Mouse (Mus musculus): Measurements from ENCODE around the gene Cav2. TPM values are rescaled to one million over a fixed set of nuclear protein-coding genes. Genes with fewer than 3 reads are reported as not detected.

The Cav2 gene
- polyA plus RNA-seq, 2 experiments, result 7.6 to 18.6 TPM

DNA sequence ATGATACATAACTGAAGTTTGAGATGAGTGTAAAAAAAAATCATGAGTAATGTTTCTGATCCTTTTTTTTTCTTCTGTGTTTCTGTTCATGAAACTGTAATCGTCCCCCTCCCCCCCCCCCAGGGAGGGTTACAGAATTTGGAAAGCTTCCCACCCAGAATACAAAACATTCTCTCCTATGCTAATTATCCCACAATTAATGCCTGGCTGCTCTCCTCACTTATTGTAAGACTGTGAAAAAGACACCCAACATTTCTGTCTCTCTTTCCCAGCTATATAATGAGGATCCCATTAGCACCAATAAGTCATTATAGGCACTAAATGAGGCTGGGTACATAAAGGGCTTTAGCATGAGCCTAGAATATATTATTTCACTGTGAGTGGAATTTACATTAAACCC, 32.7 kb upstream of the Cav2 start:
- no peak for TF ChIP-seq POLR2A (IDR thresholded peaks at IDR 0.05; ENCODE audit: borderline replicate concordance, extremely low read depth, insufficient read depth, insufficient read length)
- no peak for DNase-seq (ENCODE audit: low spot score)
- H3K4me1 ChIP-seq (ENCODE audit: control insufficient read depth, insufficient read depth, low read length), result no peaks in the 10 kb centered on the region
- H3K4me3 ChIP-seq (replicated peaks; ENCODE audit: low read length), result no peak overlapping the region
- WGBS, result no CpG with 5 or more reads among the region's 1 CpGs
- H3K27me3 ChIP-seq (ENCODE audit: control insufficient read depth, insufficient read depth, low read length), result no peaks in the 10 kb centered on the region
- H3K36me3 ChIP-seq (ENCODE audit: control insufficient read depth, insufficient read depth, low read length), result no peaks in the 10 kb centered on the region
- no peak for ATAC-seq (ENCODE audit: low FRiP score, low read depth)
- H3K9ac ChIP-seq (ENCODE audit: low read depth, low read length, severe bottlenecking), result no peak overlapping the region
- no peaks in the 10 kb centered on the region for H3K9me3 ChIP-seq (ENCODE audit: control insufficient read depth, low read length)
- no peak overlapping the region for H3K27ac ChIP-seq (replicated peaks; ENCODE audit: low read depth, low read length)
- H3K4me2 ChIP-seq (replicated peaks; ENCODE audit: low read depth, low read length, severe bottlenecking), result no peak overlapping the region

DNA sequence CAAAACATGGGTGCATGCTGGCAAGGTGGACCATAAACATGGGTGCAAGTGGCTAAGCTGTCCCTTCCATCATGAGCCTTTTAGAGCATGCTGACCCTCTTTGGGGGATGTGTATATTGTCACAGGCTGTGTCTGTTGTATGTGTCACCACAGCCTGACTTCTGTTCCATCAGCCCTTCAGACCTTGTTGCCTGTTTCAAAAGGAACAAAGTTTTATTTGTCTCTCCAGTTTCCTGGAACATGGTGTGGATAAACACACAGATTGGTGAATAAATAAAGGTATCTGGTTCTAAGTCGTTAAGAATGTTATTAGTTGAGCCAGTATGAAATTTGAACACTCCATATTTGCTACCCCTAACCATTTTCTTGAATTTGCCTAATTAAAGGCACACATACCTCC, 29.0 kb upstream of the Cav2 start:
- no peak overlapping the region for H3K9ac ChIP-seq (ENCODE audit: low read depth, low read length, severe bottlenecking)
- H3K9me3 ChIP-seq (ENCODE audit: control insufficient read depth, low read length), result no peaks in the 10 kb centered on the region
- H3K4me3 ChIP-seq (replicated peaks; ENCODE audit: low read length), result no peak overlapping the region
- H3K4me2 ChIP-seq (replicated peaks; ENCODE audit: low read depth, low read length, severe bottlenecking), result no peak overlapping the region
- WGBS, result 34% methylated on average over 1 of the region's 1 CpGs
- ATAC-seq (ENCODE audit: low FRiP score, low read depth), result no peak
- H3K36me3 ChIP-seq (ENCODE audit: control insufficient read depth, insufficient read depth, low read length), result no peaks in the 10 kb centered on the region
- H3K27me3 ChIP-seq (ENCODE audit: control insufficient read depth, insufficient read depth, low read length), result no peaks in the 10 kb centered on the region
- DNase-seq (ENCODE audit: low spot score), result no peak
- TF ChIP-seq POLR2A (IDR thresholded peaks at IDR 0.05; ENCODE audit: borderline replicate concordance, extremely low read depth, insufficient read depth, insufficient read length), result no peak
- H3K27ac ChIP-seq (replicated peaks; ENCODE audit: low read depth, low read length), result no peak overlapping the region
- no peaks in the 10 kb centered on the region for H3K4me1 ChIP-seq (ENCODE audit: control insufficient read depth, insufficient read depth, low read length)

DNA sequence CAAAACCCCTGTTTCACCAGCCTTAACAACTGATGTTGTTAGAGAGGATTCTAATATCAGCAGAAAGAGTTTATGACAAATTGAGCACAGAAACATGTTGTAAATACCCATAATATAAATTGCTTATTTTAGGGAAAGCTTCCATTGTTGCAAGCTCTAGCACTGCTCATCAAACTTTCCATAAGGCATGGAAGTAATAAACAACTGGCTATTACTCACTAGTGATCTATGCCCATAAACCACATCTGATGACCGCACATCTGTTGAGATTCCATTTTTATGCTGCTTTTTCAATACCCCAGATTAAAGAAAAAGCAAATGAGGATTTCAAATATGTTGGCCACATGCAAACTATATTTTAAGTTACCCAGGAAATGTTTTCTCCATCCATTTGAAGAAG, 22.8 kb upstream of the Cav2 start:
- ATAC-seq (ENCODE audit: low FRiP score, low read depth) (no peak), DNase-seq (ENCODE audit: low spot score) (peak; percentile 13)
- no peaks in the 10 kb centered on the region for H3K36me3 ChIP-seq (ENCODE audit: control insufficient read depth, insufficient read depth, low read length)
- no peaks in the 10 kb centered on the region for H3K27me3 ChIP-seq (ENCODE audit: control insufficient read depth, insufficient read depth, low read length)
- H3K4me1 ChIP-seq (ENCODE audit: control insufficient read depth, insufficient read depth, low read length), result no peaks in the 10 kb centered on the region
- H3K9ac ChIP-seq (ENCODE audit: low read depth, low read length, severe bottlenecking), result no peak overlapping the region
- no peak overlapping the region for H3K4me2 ChIP-seq (replicated peaks; ENCODE audit: low read depth, low read length, severe bottlenecking)
- no peaks in the 10 kb centered on the region for H3K9me3 ChIP-seq (ENCODE audit: control insufficient read depth, low read length)
- no peak for TF ChIP-seq POLR2A (IDR thresholded peaks at IDR 0.05; ENCODE audit: borderline replicate concordance, extremely low read depth, insufficient read depth, insufficient read length)
- H3K4me3 ChIP-seq (replicated peaks; ENCODE audit: low read length), result no peak overlapping the region
- no peak overlapping the region for H3K27ac ChIP-seq (replicated peaks; ENCODE audit: low read depth, low read length)
- 52% methylated on average over 1 of the region's 1 CpGs for WGBS

DNA sequence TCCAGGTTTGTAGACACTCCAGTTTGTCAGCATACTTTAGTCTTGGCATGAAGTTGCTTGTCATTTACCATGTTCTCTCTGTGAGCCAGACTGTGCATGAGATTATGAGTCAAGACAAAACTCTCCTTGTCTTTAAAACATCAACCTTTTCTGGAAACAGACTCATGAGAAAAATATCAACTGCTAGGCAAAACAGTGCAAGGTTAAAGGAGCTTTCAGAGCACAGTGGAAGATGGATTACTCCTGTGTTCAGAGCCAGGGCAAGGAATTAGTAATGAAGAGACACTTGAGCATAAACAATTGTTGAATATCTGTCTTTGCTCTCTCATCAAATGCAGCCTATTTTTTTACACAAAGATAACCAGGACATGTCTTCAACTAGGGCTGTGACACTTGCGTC, 22.1 kb upstream of the Cav2 start:
- WGBS, result 96% methylated on average over 1 of the region's 1 CpGs
- H3K27me3 ChIP-seq (ENCODE audit: control insufficient read depth, insufficient read depth, low read length), result no peaks in the 10 kb centered on the region
- TF ChIP-seq POLR2A (IDR thresholded peaks at IDR 0.05; ENCODE audit: borderline replicate concordance, extremely low read depth, insufficient read depth, insufficient read length), result no peak
- DNase-seq (ENCODE audit: low spot score) (no peak), ATAC-seq (ENCODE audit: low FRiP score, low read depth) (no peak)
- no peaks in the 10 kb centered on the region for H3K9me3 ChIP-seq (ENCODE audit: control insufficient read depth, low read length)
- no peak overlapping the region for H3K4me2 ChIP-seq (replicated peaks; ENCODE audit: low read depth, low read length, severe bottlenecking)
- no peak overlapping the region for H3K4me3 ChIP-seq (replicated peaks; ENCODE audit: low read length)
- no peaks in the 10 kb centered on the region for H3K36me3 ChIP-seq (ENCODE audit: control insufficient read depth, insufficient read depth, low read length)
- H3K9ac ChIP-seq (ENCODE audit: low read depth, low read length, severe bottlenecking), result no peak overlapping the region
- no peaks in the 10 kb centered on the region for H3K4me1 ChIP-seq (ENCODE audit: control insufficient read depth, insufficient read depth, low read length)
- H3K27ac ChIP-seq (replicated peaks; ENCODE audit: low read depth, low read length), result no peak overlapping the region

DNA sequence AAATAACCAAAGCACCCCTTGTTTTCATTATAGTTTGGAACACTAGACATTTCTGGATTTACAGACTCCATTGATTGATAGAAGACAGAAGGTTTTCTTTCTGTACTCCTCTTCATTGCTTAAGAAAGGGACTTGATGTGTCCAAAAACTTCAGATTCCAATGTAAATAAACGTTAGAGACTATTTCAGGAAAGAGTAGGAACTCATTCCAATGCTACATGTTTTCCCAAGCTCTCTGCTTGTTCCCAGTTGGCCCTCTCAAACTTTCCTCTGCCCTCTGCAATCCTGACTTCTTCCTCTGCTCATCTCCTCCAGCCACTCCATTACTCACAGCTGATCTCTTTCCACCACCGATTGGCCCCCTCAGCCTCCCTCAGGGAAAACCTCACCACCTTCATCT, 18.2 kb upstream of the Cav2 start:
- 59% methylated on average over 2 of the region's 2 CpGs for WGBS
- no peak overlapping the region for H3K4me3 ChIP-seq (replicated peaks; ENCODE audit: low read length)
- no peak for ATAC-seq (ENCODE audit: low FRiP score, low read depth)
- H3K4me2 ChIP-seq (replicated peaks; ENCODE audit: low read depth, low read length, severe bottlenecking), result no peak overlapping the region
- H3K27me3 ChIP-seq (ENCODE audit: control insufficient read depth, insufficient read depth, low read length), result no peaks in the 10 kb centered on the region
- TF ChIP-seq POLR2A (IDR thresholded peaks at IDR 0.05; ENCODE audit: borderline replicate concordance, extremely low read depth, insufficient read depth, insufficient read length), result no peak
- H3K9ac ChIP-seq (ENCODE audit: low read depth, low read length, severe bottlenecking), result no peak overlapping the region
- DNase-seq (ENCODE audit: low spot score), result no peak
- H3K4me1 ChIP-seq (ENCODE audit: control insufficient read depth, insufficient read depth, low read length), result no peaks in the 10 kb centered on the region
- H3K27ac ChIP-seq (replicated peaks; ENCODE audit: low read depth, low read length), result no peak overlapping the region
- no peaks in the 10 kb centered on the region for H3K9me3 ChIP-seq (ENCODE audit: control insufficient read depth, low read length)
- H3K36me3 ChIP-seq (ENCODE audit: control insufficient read depth, insufficient read depth, low read length), result no peaks in the 10 kb centered on the region

DNA sequence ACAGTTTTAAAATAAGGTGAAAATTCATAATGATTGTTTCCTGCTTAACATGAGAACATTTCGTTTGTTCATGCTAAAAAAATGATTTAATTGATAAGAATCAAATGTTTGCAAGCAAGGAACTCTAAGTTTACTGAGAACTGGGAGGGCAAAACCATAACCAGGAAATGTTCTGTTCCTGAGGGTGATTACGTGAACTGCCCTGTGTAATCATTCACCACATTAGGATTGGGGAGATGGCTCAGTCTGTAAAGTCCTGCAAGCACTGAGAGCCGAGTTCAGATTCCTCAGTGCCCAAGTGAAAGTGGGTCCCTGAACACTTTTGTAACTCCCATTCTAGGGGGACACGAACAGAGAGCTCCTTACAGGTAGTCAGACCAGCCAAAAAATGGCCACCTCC, 15.9 kb upstream of the Cav2 start:
- H3K36me3 ChIP-seq (ENCODE audit: control insufficient read depth, insufficient read depth, low read length), result no peaks in the 10 kb centered on the region
- 69% methylated on average over 4 of the region's 4 CpGs for WGBS
- H3K9me3 ChIP-seq (ENCODE audit: control insufficient read depth, low read length), result no peaks in the 10 kb centered on the region
- no peak overlapping the region for H3K4me2 ChIP-seq (replicated peaks; ENCODE audit: low read depth, low read length, severe bottlenecking)
- H3K4me1 ChIP-seq (ENCODE audit: control insufficient read depth, insufficient read depth, low read length), result no peaks in the 10 kb centered on the region
- no peak overlapping the region for H3K27ac ChIP-seq (replicated peaks; ENCODE audit: low read depth, low read length)
- ATAC-seq (ENCODE audit: low FRiP score, low read depth) (no peak), DNase-seq (ENCODE audit: low spot score) (no peak)
- H3K27me3 ChIP-seq (ENCODE audit: control insufficient read depth, insufficient read depth, low read length), result no peaks in the 10 kb centered on the region
- no peak overlapping the region for H3K9ac ChIP-seq (ENCODE audit: low read depth, low read length, severe bottlenecking)
- no peak overlapping the region for H3K4me3 ChIP-seq (replicated peaks; ENCODE audit: low read length)
- TF ChIP-seq POLR2A (IDR thresholded peaks at IDR 0.05; ENCODE audit: borderline replicate concordance, extremely low read depth, insufficient read depth, insufficient read length), result no peak

All from limb, embryonic 14.5 days (tissue).